Comparison of ENCODE assay signal across 21 mouse cellular contexts in the genomic region with DNA sequence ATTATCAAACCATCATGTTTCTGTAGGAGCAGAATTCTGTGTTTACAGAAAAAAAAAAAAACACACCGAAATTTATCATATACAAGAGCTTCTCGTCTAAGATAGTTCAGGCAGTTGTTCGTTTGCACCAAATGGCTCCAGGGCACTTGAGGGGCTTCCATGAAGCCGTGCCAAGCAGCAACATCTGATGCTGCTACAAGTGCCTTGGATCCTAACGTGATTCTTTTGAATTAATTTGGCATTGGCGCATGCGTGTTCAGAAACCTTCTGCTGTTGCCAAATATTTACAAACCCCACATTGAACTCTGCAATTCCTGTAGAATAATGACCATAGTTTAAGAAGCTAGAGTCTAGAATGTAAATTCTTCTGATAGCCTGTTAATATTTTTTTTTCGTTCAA. TPM values are rescaled to one million over a fixed set of nuclear protein-coding genes. Genes with fewer than 3 reads are reported as not detected.
A peak's percentile ranks its signal among the peaks of the same experiment; 100 is the strongest.
DNase-seq lines count a peak whose midpoint lies in the region; ATAC-seq and TF ChIP-seq lines count a peak whose summit lies in the region.
"Had no signal": no experiment of that assay in that cellular context is flagged by ENCODE, and none has a peak within 500 bp of the region (broad histone marks: within the 10 kb centered on the region; RNA-seq: fewer than 3 reads in every experiment).

No protein-coding gene starts in this region.

- no peaks in the 10 kb centered on the region for H3K4me1 ChIP-seq in forebrain, postnatal 0 days (ENCODE audit: insufficient read depth)
- peaks cover 18% of the 10 kb centered on the region for H3K4me1 ChIP-seq in forebrain, embryonic 10.5 days
- peaks cover 3% of the 10 kb centered on the region; the same call in 1 of the 2 replicates for H3K4me1 ChIP-seq in lung, embryonic 14.5 days (ENCODE audit: insufficient read depth)
- H3K4me1 ChIP-seq: embryonic facial prominence, embryonic 12.5 days had no signal

- TF ChIP-seq CTCF in forebrain, postnatal 0 days (IDR thresholded peaks at IDR 0.05; ENCODE audit: low read depth): no peak
- no peak for TF ChIP-seq CTCF in lung, embryonic 14.5 days (IDR thresholded peaks at IDR 0.05; ENCODE audit: low read depth)
- TF ChIP-seq CTCF in brain, embryonic 14.5 days (IDR thresholded peaks at IDR 0.05; ENCODE audit: borderline replicate concordance, extremely low read depth, insufficient read depth, insufficient read length): no peak

- TF ChIP-seq POLR2A in brain, embryonic 14.5 days (IDR thresholded peaks at IDR 0.05; ENCODE audit: borderline replicate concordance, extremely low read depth, insufficient read depth, insufficient read length, poor library complexity, severe bottlenecking): no peak

- no peak overlapping the region for H3K4me3 ChIP-seq in forebrain, postnatal 0 days (ENCODE audit: low read depth, low read length)
- H3K4me3 ChIP-seq in forebrain, embryonic 10.5 days: no peak overlapping the region
- no peak overlapping the region for H3K4me3 ChIP-seq in lung, embryonic 14.5 days (ENCODE audit: low read depth, low read length)
- H3K4me3 ChIP-seq: embryonic facial prominence, embryonic 12.5 days; forebrain, embryonic 13.5 days; heart, embryonic 10.5 days; hindbrain, embryonic 15.5 days had no signal

- H3K4me2 ChIP-seq in forebrain, postnatal 0 days (ENCODE audit: low read depth): no peak overlapping the region
- H3K4me2 ChIP-seq in lung, embryonic 14.5 days: no peak overlapping the region
- H3K4me2 ChIP-seq: embryonic facial prominence, embryonic 12.5 days; forebrain, embryonic 13.5 days; hindbrain, embryonic 15.5 days had no signal

- DNase-seq in forebrain, postnatal 0 days: peak; percentile 76
- DNase-seq in forebrain, embryonic 10.5 days (ENCODE audit: extremely low spot score, low spot score): no peak
- DNase-seq in lung, embryonic 14.5 days: peak; percentile 54
- DNase-seq in lung, postnatal 4 days: no peak
- DNase-seq in brain, adult 2 months (ENCODE audit: low read depth, low spot score): peak; percentile 29
- DNase-seq in brain, embryonic 14.5 days (ENCODE audit: low read depth): peak; percentile 94
- DNase-seq: adrenal gland, adult 8-10 months; adrenal gland, postnatal 36 days; cerebellum, adult 11-12 months; cerebellum, adult 9-11 months; embryo, embryonic 11 days; gastrocnemius, postnatal 10 days; heart, adult 18-20 months; heart, postnatal 10 days; heart, postnatal 4 days had no signal

- H3K36me3 ChIP-seq in forebrain, postnatal 0 days (ENCODE audit: insufficient read depth): no peaks in the 10 kb centered on the region
- no peaks in the 10 kb centered on the region for H3K36me3 ChIP-seq in forebrain, embryonic 10.5 days (replicated peaks)
- no peaks in the 10 kb centered on the region for H3K36me3 ChIP-seq in lung, embryonic 14.5 days (ENCODE audit: insufficient read depth)
- H3K36me3 ChIP-seq: embryonic facial prominence, embryonic 12.5 days; heart, embryonic 10.5 days; hindbrain, embryonic 15.5 days had no signal

- no peak overlapping the region for H3K9ac ChIP-seq in forebrain, postnatal 0 days
- no peak overlapping the region for H3K9ac ChIP-seq in lung, embryonic 14.5 days
- H3K9ac ChIP-seq: embryonic facial prominence, embryonic 12.5 days; forebrain, embryonic 13.5 days; hindbrain, embryonic 15.5 days had no signal

- H3K27me3 ChIP-seq in forebrain, postnatal 0 days (ENCODE audit: insufficient read depth, low read length): no peaks in the 10 kb centered on the region
- H3K27me3 ChIP-seq in forebrain, embryonic 10.5 days (ENCODE audit: poor library complexity, severe bottlenecking): no peaks in the 10 kb centered on the region
- H3K27me3 ChIP-seq in lung, embryonic 14.5 days (ENCODE audit: insufficient read depth, low read length): no peaks in the 10 kb centered on the region
- H3K27me3 ChIP-seq: embryonic facial prominence, embryonic 12.5 days; forebrain, embryonic 13.5 days; hindbrain, embryonic 15.5 days had no signal

- ATAC-seq in forebrain, postnatal 0 days: 0 out of 2 replicates have a peak, but pooled peaks have one; percentile 34
- ATAC-seq in lung, embryonic 14.5 days (ENCODE audit: insufficient read depth): no peak
- ATAC-seq: forebrain, embryonic 13.5 days; inflammation-experienced regulatory T-cells, adult 6 months; intestine, postnatal 0 days had no signal

- no peaks in the 10 kb centered on the region for H3K9me3 ChIP-seq in forebrain, postnatal 0 days (ENCODE audit: low read length)
- H3K9me3 ChIP-seq in forebrain, embryonic 10.5 days: no peaks in the 10 kb centered on the region
- no peaks in the 10 kb centered on the region for H3K9me3 ChIP-seq in lung, embryonic 14.5 days (ENCODE audit: low read depth, low read length)
- H3K9me3 ChIP-seq: embryonic facial prominence, embryonic 12.5 days; forebrain, embryonic 13.5 days; heart, embryonic 10.5 days; hindbrain, embryonic 15.5 days had no signal

- H3K27ac ChIP-seq in forebrain, postnatal 0 days (ENCODE audit: low read depth, low read length): no peak overlapping the region
- no peak overlapping the region for H3K27ac ChIP-seq in forebrain, embryonic 10.5 days
- H3K27ac ChIP-seq in lung, embryonic 14.5 days (ENCODE audit: low read depth): no peak overlapping the region
- H3K27ac ChIP-seq: embryonic facial prominence, embryonic 12.5 days; forebrain, embryonic 13.5 days; heart, embryonic 10.5 days; hindbrain, embryonic 15.5 days had no signal

- 37% methylated on average over 8 of the region's 8 CpGs for WGBS in forebrain, postnatal 0 days
- WGBS in forebrain, embryonic 10.5 days: 89% methylated on average over 8 of the region's 8 CpGs
- WGBS in lung, embryonic 14.5 days: 50% methylated on average over 8 of the region's 8 CpGs

RNA-seq across cellular contexts. Expression of a gene that starts 11.8 kb away (rescaled TPM):
- 13.2 and 13.6 TPM in 2 replicates for total RNA-seq in forebrain, postnatal 0 days (2014; rRNA removed)
- polyA plus RNA-seq in forebrain, postnatal 0 days (2015; fragmentation: Nextera tagmentation; extraction: Ambion mirVana): 10.0 and 11.2 TPM in 2 replicates
- polyA plus RNA-seq in forebrain, embryonic 10.5 days (2016; fragmentation: Nextera tagmentation; extraction: Ambion mirVana): 4.4 and 5.2 TPM in 2 replicates
- polyA plus RNA-seq in lung, embryonic 14.5 days (2014; fragmentation: Nextera tagmentation; extraction: Ambion mirVana): 13.1 and 15.7 TPM in 2 replicates
- 9.7 and 13.1 TPM in 2 replicates for polyA plus RNA-seq in brain, embryonic 14.5 days (2012; rRNA removed)

RNA-seq across cellular contexts. Expression of a gene that starts 51.8 kb away (rescaled TPM):
- total RNA-seq in forebrain, postnatal 0 days (2014; rRNA removed): 6.0 and 7.2 TPM in 2 replicates
- 1.9 and 2.7 TPM in 2 replicates for polyA plus RNA-seq in forebrain, postnatal 0 days (2015; fragmentation: Nextera tagmentation; extraction: Ambion mirVana)
- 0.31 and 0.60 TPM in 2 replicates for polyA plus RNA-seq in forebrain, embryonic 10.5 days (2016; fragmentation: Nextera tagmentation; extraction: Ambion mirVana)
- 1.3 and 2.7 TPM in 2 replicates for polyA plus RNA-seq in lung, embryonic 14.5 days (2014; fragmentation: Nextera tagmentation; extraction: Ambion mirVana)
- polyA plus RNA-seq in brain, embryonic 14.5 days (2012; rRNA removed): 3.5 and 7.7 TPM in 2 replicates

Comparison
In these comparisons a context has a peak if more than half of its experiments do, and no peak if none do; other contexts are left out.
1. DNase-seq: peak in forebrain, postnatal 0 days (single experiment), lung, embryonic 14.5 days (single experiment), brain, adult 2 months (single experiment) and brain, embryonic 14.5 days (single experiment); none in forebrain, embryonic 10.5 days (single experiment) and lung, postnatal 4 days (0 of 2).